Mouse (Mus musculus) adrenal gland, postnatal 36 days (tissue): Measurements from ENCODE around the gene Ccser1. TPM values are rescaled to one million over a fixed set of nuclear protein-coding genes. Genes with fewer than 3 reads are reported as not detected.

Experiments used
- DNase-seq, 2 experiments: peaks; one replicate each; pipeline ENCODE4 v3.0.0; 2021; ENCODE audit warnings: mixed read lengths in 1 of 2
- long read RNA-seq, 2 experiments: library from polyadenylated mRNA; stranded (forward); transcript quantifications; one replicate each; pipeline ENCODE4 v2.0.0; 2021; ENCODE audit warnings: borderline sequencing depth in 2 of 2
- total RNA-seq, 2 experiments: library from RNA; stranded (reverse); gene quantifications; 2 replicates each; pipeline ENCODE4 v1.2.3; 2021

The Ccser1 gene
- total RNA-seq, result 1 to 10 TPM; 2.1 to 3.1 TPM
- long read RNA-seq, experiment 1, result 0 reads
- long read RNA-seq, experiment 2, partial matches to known transcripts, result 0 of 1 reads
- long read RNA-seq, experiment 2, other reads (novel, unspliced or antisense), result 1 of 1 reads

- peak; percentile 72 to 75 for DNase-seq
These were observed at the start of gene Ccser1 for GRCm38 (mm10) chr6:61179949-61180755. Gene Ccser1 (plus strand): TSS chr6:61180324.

GRCm38 (mm10) chr6:61136436-61136835, 43.7 kb upstream of the Ccser1 start:
- no peak for DNase-seq

- DNase-seq, result no peak
These were observed 37.1 kb upstream of the Ccser1 start for GRCm38 (mm10) chr6:61143031-61143430.

GRCm38 (mm10) chr6:61152924-61153323, 27.2 kb upstream of the Ccser1 start:
- DNase-seq, result no peak

- no peak for DNase-seq
These were observed 25.5 kb upstream of the Ccser1 start for GRCm38 (mm10) chr6:61154654-61155053.

- no peak for DNase-seq
These were observed 25.0 kb upstream of the Ccser1 start for GRCm38 (mm10) chr6:61155059-61155629.

- no peak for DNase-seq
These were observed 24.4 kb upstream of the Ccser1 start for GRCm38 (mm10) chr6:61155718-61156117.

GRCm38 (mm10) chr6:61162117-61162516, 18.0 kb upstream of the Ccser1 start:
- DNase-seq, result no peak

GRCm38 (mm10) chr6:61166891-61167290, 13.2 kb upstream of the Ccser1 start:
- DNase-seq, result no peak

- DNase-seq, result no peak
These were observed 4.0 kb upstream of the Ccser1 start for GRCm38 (mm10) chr6:61176126-61176525.

- no peak for DNase-seq
These were observed 2.6 kb upstream of the Ccser1 start for GRCm38 (mm10) chr6:61177476-61177875.

- no peak for DNase-seq
These were observed 529 bp upstream of the Ccser1 start for GRCm38 (mm10) chr6:61179641-61179948.

- DNase-seq, result peak; percentile 1 to 6
These were observed 650 bp downstream of the Ccser1 start for GRCm38 (mm10) chr6:61180756-61181191.

GRCm38 (mm10) chr6:61189029-61189428, 8.9 kb downstream of the Ccser1 start:
- DNase-seq, result no peak

- DNase-seq, result no peak
These were observed 11.7 kb downstream of the Ccser1 start for GRCm38 (mm10) chr6:61191597-61192386.

- DNase-seq, result no peak
These were observed 23.2 kb downstream of the Ccser1 start for GRCm38 (mm10) chr6:61203344-61203743.

GRCm38 (mm10) chr6:61206042-61206441, 25.9 kb downstream of the Ccser1 start:
- no peak for DNase-seq

GRCm38 (mm10) chr6:61206619-61207018, 26.5 kb downstream of the Ccser1 start:
- no peak for DNase-seq

GRCm38 (mm10) chr6:61210061-61210737, 30.1 kb downstream of the Ccser1 start:
- DNase-seq, result no peak

GRCm38 (mm10) chr6:61215705-61216104, 35.6 kb downstream of the Ccser1 start:
- no peak for DNase-seq

- DNase-seq, result no peak
These were observed 36.4 kb downstream of the Ccser1 start for GRCm38 (mm10) chr6:61216514-61216913.

GRCm38 (mm10) chr6:61217717-61218116, 37.6 kb downstream of the Ccser1 start:
- DNase-seq, result no peak
